Mouse (Mus musculus): ENCODE measurements around the gene Lyz2.
"Not testable (repeated sequence)": the region's sequence is repeated elsewhere in the genome, so short reads cannot be mapped to it uniquely, and the experiment has no call there.

Lyz2 gene

DNA sequence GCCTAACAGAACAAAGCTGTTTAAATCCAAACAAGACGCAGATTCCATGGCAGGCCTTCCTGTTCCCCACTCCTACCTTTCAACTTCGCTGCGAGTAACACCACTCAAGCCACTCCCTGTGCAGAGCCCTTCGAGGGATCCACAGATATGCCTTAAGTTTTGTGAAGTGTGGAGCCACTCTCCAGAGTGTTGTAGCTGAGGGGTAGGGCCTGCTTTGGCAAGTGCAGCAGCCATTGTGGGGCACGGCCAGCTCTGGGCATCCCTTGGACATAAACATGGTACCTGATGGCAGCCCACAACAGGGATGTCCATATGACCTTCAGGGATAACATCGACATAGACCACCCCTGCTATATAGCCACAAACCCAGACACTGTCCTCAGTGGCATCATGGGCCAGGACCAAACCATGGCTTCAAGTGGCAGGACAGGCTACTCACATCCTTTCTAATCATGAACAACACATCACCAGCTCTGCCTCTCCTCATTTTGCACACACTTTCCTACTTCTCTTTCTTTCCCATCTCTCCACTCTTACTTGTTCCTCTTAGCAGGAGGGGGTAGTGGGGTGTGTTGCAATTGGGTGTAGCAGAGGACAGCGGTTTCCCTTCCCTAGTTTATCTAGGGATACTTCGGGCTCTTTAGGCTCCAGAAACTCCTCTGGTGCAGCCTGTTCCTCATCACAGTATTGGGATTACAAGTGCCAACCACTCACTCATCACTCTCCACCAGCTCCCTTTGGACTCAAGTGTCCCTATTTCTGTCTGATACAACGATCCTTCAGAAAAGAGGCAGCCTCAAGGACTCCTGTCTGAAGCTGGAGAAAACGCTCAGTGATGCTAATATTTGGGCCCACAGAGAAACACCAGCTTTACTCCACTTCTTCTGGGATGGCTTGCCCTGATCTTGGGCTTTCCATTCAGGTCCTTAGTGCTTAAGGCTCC lies 2.7 kb upstream of the Lyz2 start:
- peak; percentile 95 for DNase-seq (ENCODE audit: low read depth, low spot score)

DNA sequence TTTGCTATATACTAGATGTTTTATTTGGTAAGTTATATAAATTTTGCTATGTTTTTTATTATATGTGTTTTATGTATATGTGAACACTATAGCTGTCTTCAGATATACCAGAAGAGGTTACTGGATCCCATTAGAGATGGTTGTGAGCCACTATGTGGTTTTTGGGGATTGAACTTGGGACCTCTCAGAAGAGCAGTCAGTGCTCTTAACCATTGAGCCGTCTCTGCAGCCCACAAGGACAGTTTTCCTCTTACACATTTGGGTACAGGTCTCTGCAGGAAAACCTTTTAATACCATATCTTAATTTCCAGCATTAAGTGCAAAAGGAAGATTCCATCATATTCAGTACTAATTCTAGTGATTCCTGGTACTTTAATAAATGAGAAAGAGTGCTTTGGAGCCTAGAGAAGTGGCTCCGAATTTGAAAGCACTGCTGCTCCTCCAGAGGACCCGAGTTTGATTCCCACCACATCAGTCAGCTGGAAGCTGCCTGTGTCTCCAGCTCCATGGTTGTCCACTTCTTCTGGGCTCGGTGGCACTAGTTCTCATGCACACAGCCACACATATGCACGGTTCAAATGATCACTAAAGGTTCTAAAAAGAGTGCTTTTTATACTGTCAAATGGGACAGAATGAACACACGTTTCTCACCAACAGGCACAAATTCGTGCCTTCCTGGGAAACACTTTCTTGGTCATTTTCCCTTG lies 1.9 kb upstream of the Lyz2 start:
- peak; percentile 94 for DNase-seq (ENCODE audit: low read depth, low spot score)

DNA sequence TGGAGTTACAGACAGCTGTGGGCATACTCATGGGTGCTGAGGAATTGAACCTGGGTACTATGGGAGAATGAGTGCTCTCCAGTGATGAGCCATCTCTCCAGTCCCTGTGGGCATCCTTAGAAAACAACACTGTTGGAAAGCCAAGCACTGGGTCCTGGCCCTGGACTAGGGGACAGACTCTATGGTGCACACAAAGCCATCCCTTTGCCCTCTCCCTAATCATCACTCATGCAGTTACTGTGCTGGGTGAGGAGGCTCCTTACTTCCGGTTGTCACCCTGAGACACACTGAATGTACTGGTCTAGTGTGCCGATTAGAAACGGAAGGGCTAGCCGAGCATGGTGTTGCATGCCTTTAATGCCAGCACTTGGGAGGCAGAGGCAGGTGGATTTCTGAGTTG lies 1.1 kb upstream of the Lyz2 start:
- peak; percentile 92 for DNase-seq (ENCODE audit: low read depth, low spot score)

DNA sequence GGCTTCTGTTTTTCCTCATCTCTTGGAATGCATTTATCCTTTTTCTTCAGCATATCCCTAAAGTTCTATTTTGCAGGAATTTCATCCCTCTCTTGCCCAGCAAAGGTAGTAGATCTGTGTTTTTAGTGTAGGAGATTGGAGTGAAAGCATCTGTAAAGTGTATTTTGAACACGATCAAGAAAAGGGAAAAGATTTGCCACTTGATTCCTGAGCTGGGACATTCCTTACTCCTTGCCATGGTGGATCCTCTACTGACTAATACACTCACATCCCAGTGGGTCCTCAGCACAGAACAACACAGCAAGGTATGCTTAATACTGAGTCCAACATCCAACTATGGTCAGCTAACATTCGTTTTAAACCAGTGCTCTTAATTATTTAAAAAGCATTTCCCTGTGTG lies 430 bp upstream of the Lyz2 start:
- peak; percentile 97 for DNase-seq (ENCODE audit: low read depth, low spot score)

DNA sequence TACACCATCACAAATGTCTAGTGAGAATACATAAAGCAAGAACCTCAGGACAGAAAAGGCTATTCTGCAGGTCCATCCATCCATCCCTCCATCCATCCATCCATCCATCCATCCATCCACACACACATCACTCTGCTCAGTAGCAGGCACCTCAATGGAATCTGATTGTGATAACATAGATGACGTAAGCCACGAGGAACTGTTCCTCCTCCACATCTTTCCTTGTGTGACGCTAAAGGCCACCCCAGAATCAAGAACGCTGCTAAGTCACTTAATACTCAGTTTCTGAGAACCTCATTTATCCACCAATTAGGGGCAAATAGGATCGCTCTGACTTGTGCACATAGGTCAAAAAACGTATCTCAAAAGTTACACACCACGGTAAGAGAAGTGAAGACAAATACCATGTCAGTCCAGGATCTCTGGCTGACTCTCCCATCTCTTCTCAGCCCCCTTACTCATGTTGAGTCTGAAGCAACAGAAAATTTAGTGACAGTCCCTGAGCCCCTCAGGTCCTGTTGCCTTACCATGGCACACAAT lies 670 bp downstream of the Lyz2 start:
- peak; percentile 95 for DNase-seq (ENCODE audit: low read depth, low spot score)

- no peak for DNase-seq (ENCODE audit: low read depth, low spot score)
Measured at GRCm38 (mm10) chr10:117280000-117280399, 2.1 kb downstream of the Lyz2 start.

DNA sequence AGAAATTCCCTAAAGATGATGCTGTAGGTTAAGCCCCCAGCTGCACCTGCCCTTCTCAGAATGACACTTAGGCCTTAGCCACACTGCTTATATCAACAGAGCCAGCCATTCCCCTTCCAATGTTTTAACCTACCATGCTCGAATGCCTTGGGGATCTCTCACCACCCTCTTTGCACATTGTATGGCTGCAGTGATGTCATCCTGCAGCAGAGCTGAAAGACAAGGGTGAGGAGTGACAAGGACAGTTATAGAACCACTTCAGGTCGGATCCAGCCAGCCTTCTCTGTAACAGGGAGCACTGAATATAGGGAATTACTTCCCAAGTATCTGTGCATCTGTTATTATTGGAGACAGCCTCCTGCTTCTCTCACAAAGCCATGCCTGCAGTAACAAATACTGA lies 3.6 kb downstream of the Lyz2 start:
- DNase-seq (ENCODE audit: low read depth, low spot score) = not testable (repeated sequence)

DNA sequence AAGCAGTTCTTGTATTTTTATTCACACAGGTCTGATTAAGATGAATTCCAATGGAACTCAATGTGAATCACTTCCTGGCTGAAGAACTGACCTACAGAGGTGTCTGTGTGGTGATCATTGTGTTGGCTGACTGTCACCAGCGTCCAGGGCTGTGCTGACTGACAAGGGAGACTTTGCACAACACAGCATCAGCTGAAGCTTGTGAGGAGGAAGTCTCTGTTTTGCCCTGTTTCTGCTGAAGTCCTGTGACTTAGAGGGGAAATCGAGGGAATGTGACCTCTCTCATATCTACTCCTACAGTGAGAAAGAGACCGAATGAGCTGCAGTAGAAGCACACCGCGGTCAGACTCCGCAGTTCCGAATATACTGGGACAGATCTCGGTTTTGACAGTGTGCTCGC lies 4.3 kb downstream of the Lyz2 start:
- DNase-seq (ENCODE audit: low read depth, low spot score) = not testable (repeated sequence)

DNA sequence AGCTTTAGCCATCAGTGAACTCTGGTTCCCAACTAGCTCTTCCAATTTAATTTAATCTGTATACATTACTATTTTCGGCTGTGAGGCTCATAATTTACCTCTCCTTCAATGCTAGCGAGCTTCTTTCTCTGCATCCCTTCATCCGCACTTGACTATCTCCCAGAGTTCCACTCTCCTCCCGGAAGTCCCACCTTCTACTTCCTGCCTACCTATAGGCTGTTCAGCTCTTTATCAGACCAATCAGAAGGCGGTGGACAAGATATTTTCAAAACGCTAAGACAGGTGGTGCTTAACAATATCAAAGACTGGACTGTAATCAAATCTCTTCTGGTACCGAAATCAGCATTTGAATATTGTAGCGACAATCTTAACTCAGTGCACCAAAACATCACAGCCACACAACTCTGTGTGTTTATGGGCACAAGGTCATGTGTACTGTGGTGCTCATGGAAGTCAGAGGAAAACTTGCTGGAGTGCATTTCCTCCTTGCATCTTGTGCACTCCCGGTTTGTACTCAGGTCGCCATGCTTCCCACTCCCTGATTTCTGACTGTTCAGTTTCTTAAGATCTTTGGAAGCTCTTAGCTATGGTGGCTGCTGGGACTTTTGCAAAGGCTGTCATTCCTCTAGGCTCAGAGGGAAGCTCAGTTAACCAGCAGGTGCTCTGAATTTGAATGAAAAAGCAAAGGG lies 6.3 kb downstream of the Lyz2 start:
- no peak for DNase-seq (ENCODE audit: low read depth, low spot score)

GRCm38 (mm10) chr10:117274645-117275044 lies 7.5 kb downstream of the Lyz2 start:
- DNase-seq (ENCODE audit: low read depth, low spot score) = not testable (repeated sequence)

- DNase-seq (ENCODE audit: low read depth, low spot score) = peak; percentile 59
Measured at GRCm38 (mm10) chr10:117272023-117272422, 10.1 kb downstream of the Lyz2 start.

DNA sequence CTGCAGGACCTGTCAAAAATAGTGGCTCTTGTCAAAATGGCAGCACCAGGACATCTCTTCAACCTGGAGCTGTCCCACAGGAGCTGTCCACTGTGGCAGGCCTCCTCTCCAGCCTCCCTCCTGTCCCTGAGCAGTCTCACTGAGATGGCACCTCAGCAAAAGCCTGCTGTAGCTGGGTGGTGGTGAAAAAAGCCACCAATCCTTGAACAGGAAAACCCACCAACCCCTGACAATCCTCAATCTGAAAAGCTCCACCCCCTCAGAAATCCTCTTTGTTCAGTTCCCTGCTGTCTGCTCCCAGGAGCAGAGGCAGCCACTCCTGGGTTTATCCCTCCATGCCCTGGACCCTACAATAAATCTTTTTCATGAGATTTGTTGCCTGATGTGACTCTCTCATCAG lies 22.3 kb downstream of the Lyz2 start:
- DNase-seq (ENCODE audit: low read depth, low spot score) = no peak

DNA sequence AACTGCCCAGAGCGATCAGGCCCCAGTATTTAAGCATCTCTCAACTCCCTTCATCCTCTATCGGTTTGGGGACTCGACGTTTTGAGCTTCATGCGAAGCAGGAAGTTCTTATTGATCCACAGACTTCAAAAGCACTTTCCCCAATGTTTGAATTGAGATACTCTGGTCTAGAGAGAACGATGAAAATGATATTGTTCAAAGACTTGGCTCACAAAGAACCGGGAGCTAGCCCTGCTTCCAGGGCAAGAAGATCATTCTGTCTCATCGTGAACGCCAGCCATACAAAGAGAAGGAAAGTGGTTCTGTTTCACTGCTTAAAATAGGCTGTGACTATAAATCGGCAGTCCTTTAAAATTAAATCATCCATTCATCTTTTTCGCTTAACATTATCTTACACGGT lies 43.5 kb downstream of the Lyz2 start, which contains the start of gene 9530003J23Rik:
TSS of gene 9530003J23Rik (minus strand) at position 101 of the 400 bp plus-strand sequence.
- DNase-seq (ENCODE audit: low read depth, low spot score) = no peak

GRCm38 (mm10) chr10:117235866-117236265 lies 46.3 kb downstream of the Lyz2 start:
- no peak for DNase-seq (ENCODE audit: low read depth, low spot score)

- no peak for DNase-seq (ENCODE audit: low read depth, low spot score)
Measured at GRCm38 (mm10) chr10:117234825-117235224, 47.3 kb downstream of the Lyz2 start.

DNA sequence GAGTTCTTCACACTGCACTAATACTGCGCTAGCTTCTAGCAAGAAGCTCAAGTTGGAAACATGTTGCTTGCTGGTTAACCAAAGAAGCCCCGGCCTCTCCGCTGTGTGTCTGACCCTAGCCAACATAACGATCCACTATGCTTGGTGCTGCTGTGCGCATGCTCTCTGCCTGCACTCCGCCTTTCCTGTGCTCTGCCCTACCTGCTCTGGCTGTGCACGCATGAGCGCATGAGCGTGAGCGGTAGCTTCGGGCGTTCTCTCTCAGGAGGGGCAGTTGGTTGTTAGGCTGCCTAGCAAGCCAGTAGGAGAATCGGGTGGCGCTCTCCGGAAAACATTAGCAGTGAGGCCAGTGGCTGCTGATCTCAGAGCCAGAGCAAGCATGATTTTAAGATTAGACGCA lies 52.3 kb downstream of the Lyz2 start:
- DNase-seq (ENCODE audit: low read depth, low spot score) = no peak
